Mouse (Mus musculus): ENCODE measurements at regions not wholly inside any gene's neighbourhood (a gene's known extent, or its start where the extent isn't known, plus 50 kb on each side); places are given as distances from the start of the nearest gene placed in this dataset.
A peak's percentile ranks its signal among the peaks of the same experiment; 100 is the strongest.

DNA sequence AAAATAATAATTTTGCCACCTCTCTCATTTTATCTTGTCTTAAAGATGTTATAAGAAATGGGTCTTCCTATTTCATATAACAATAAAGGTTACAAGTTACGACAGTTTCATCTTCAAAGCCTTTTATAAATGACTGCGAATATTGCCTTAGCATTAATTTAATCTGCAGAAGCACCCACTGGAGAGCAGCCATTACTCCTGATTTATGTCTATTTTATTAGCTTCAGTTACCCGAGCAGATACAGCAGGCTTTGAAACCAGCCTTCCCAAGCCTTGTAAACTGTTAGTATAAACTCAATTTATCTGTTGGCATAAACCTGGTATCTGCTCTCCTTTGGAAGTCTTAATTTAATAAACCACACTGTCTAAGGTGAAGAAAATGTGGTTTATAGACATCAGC lies 2851.6 kb upstream of the Gm6569 start:
- DNase-seq = no peak

DNA sequence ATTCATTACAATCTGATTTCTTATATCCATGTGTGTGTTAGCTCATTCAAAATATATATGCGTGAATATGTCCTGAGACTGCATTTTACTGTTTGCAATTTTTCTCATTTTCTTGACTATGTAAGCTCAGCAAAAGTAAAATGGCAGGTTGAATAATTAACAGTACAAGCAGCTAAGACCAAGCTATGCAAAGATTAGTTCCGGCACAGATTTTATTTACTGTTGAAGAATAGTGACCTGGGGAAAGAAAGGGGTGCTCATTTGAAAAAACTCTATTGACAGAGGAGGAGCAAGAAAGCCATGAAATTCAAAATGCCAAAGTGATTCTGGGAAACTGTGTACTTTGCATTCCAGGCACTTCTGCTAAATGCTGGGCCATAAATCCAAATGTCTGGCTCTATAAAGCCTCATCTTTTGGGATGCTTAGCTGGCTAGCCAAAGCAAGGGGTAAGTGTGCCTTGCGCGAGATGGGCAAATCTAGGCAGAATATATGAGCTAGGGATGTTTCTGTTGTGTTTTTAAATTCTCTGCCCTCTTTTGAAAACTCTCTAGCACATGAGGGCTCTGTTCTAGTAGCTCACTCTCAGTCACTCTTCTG lies 2846.3 kb upstream of the Gm6569 start:
- no peak for DNase-seq

DNA sequence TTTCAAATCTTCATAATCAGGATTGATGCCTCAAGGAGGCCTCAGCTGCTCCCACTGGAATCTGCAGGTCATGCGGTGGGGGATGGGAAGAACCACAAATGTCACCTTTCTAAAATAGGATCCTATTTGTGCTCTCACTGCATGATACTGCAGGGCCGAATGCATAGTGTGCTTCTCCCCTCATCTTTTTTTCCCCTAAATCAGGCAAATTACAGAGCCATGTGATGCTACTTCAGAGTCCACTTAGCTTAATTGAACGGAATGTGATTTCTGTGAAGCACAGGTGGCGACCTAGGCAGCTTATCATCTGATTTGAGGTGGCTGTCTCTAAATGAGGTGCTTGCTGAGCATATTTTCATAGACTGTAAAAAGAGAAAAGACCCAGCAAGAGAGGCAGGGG lies 2841.0 kb upstream of the Gm6569 start:
- DNase-seq = no peak

DNA sequence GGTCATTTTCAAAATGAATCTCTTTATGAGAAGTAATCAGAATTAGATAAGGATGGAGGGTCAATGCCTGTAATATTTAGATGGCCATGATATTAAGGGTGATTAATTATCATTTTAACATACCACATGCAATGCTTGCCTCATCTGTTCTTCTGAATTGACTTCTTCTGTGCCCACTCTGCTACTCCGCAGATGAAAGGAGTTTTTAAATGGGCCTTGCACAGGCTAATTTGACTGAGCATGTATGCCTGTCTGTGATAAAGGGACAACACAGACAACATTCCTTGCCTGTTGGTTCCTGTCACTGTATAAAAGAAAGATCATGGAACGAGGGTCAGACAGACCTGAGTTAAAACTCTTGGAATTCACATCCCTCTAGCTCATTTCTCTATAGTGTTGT lies 2824.0 kb upstream of the Gm6569 start:
- no peak for DNase-seq

DNA sequence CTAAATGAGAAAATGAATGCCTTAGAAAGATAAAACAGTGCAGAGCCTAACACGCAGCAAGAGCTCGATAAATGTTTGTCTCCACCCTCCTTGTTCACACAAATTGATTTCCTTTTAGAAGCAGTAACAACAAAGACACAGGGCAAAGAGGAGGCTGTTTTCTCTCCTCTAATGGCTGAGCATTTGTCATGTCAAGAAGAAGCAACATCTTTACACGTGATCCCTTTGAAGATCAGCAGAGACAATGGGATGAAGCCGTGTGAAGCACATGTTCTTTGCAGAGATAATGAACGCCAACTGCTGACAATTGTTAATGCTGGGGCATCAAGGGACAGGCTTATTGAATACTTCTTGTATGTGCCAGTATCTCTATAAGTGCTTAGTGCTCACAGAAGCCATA lies 2823.6 kb upstream of the Gm6569 start:
- DNase-seq = no peak

DNA sequence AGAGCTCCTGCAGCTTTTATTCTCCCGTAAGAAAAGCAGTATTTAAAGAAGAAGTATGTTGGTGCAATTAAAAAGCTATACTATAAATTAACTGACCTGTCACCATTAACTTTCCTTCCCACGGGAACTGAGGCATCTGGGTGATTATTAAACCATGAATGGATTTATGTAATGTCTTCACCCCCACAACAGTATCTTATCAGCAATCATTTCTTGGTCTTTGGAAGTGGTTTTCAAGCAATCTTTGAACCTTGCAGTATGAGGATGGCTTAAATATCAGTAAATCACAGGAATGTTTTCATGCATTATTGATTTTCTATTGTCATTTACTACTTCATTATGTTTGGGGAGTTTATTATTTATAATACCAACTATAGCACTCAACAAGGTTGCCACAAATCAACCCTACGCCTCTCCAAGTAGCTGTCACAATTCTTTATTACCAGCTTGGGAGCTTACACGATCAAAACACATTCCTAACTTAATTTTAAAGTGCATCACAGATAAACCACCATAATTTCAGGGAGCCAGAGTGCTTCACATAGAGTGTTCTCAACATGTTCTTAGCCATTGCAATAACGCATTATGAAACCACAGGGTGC lies 2780.0 kb upstream of the Gm6569 start:
- DNase-seq = no peak

DNA sequence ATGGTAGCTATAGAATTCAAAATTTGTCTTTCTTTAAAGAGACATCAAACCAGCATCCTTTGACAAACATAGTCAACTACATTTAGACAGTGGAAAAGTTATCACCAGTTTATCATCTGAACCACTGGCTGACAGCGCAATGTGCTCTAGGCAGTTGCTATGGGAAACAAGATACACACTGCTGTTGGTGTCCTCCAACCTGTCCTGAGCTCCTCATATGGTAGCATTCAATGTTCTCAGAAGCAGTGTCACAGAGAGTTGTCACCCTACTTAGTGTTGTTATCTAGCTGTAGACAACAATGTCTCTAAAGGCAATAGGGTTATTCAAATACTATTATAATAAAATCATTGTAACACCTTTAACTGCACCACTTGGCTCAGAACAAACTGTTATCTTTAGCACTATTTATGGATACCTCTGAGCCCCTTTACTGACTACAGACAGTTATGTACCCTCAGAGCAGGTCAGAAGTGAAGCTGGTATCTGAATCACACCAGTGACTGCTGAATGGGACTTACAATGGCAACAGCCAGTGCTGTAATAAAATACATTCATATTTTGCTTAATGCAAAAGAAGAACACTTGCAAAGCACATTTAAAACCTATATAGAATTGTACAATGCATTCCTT lies 2747.9 kb upstream of the Gm6569 start:
- DNase-seq = no peak

DNA sequence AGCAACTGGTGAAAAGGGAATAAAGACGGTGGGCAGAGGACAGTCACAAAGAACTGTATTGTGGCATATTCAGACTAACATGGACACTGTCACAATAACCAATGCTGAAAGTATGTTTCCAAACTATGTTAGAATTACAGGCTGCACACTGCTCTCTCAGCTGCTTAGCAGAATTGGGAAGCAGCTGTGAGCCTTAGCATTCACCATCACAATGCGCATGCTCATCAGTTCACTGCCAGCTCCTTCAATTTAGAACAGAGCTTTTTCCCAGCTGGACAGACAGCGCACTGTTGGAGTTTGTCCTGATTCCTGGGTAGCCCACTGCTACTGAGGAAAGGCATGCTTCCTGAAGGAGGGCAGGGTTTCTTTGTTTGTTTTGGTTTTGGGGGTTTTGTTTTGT lies 2735.2 kb upstream of the Gm6569 start:
- no peak for DNase-seq

DNA sequence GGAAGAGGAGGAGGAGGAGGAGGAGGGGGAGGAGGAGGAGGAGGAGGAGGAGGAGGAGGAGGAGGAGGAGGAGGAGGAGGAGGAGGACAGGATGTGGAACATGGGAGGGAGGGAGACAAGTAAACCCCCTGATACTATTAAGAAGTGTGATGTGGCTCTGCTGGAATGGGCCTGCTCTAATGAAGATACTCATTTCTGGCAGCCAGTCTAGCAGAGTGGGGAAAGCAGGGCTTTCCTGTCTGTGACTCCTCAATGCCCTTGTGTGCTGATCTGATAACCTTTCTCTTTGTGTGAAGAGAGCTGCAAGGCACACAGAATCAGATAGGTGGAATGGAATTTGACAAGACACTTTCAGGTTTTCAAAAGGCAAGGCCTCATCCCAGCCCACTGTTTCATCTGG lies 2704.6 kb upstream of the Gm6569 start:
- DNase-seq = no peak

DNA sequence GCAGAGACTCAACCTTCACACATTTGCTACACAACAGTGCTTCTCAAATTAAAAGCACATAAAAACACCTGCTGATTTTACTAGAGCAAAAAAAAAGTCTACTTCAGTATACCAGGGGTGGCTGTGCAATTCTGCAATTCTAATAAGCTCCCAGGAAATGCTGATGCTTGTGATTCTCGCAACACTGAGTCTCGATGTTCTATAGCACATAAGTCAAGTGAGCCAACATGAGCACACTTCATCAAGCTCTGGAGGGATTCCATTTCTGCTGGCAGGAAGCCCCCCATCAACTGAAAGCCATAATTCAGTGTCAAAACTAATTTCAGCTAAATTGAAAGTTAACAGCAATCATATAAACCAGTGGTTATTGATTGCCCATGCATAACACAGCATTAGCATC lies 2676.7 kb upstream of the Gm6569 start:
- DNase-seq = no peak

DNA sequence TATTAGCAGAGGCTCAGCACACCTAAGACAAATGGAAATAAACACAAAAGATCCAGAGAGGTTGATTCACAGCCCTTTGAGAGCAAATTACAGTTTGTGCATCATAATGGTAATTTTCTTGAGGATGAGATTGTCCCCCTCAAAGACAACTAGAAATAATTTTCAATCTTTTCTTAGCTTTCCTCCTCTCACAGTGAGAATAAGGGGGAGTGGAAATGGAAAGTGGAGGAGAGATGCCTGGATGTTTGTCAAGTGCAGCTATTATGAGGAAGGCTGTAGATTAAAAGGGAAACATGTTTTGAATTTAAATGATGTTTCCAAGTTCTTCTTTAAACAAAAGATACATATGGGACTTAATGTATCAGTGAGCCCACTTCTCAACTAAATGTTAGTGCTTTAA lies 2672.3 kb upstream of the Gm6569 start:
- DNase-seq = no peak

DNA sequence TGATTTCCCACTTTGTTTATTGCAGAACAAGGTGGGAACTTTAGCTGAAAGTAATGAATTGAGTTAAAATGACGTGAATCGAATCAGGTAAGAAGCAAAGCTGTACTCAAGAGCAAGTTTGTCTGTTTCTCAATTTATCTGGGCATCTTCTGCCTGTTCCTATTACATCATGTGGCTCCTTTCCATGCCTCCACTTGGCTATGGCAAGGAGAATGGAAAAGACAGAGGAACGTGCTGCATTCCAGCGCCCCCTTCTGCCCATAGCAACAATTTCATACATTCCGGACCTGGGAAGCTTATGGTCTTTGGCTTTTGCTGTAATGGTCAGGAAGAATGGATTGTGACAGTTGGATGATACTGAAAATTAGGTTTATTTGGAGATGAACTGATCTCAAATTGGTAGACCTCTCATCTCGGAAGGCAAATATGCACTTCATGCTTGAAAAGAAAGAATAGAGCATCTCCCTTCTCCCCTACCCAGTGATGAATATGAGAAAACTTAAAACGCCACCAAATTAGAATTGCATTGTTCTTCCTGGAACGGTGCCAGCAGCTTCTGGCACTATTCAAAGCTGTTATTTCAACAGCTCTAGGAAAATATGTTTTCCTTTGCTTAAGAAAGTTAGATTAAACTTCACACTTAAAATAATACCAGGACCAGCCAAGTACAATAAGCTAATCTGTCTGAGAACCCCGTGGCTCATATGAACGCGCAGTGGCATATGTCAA lies 2639.2 kb upstream of the Gm6569 start:
- peak; percentile 38 for DNase-seq

DNA sequence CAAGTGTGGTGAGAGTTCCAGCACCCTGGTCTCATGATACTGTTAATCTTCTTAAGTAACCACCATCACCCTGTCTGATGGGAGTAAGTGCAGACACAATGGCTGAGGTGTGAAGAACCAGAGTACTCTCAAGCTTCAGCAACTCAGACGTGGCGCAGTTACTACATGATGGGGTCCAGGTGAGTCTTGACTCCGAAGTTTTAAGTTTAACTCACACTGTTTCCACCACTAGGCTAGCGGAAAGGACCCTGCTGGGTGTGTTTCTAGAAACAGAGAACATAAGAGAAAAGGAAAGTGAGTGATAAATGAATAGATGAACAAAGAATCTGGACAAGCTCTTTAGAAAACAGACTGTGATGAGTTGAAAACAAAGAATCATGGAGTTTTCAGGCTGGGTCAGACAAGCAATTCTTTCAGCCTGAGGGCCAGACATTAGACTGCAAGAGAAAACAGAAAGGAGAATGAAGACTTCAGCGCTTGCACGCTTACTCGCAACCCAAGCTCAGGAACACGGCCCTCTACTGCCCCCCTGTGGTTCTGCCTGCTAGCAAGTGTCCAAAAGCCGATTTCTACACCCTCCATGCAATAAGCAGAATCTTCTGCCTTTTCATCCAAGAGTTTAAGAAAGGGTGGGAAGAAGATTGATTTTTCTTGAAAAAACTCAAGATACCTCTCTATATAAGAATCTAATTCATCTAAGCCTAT lies 2593.6 kb upstream of the Gm6569 start:
- DNase-seq = peak; percentile 91

DNA sequence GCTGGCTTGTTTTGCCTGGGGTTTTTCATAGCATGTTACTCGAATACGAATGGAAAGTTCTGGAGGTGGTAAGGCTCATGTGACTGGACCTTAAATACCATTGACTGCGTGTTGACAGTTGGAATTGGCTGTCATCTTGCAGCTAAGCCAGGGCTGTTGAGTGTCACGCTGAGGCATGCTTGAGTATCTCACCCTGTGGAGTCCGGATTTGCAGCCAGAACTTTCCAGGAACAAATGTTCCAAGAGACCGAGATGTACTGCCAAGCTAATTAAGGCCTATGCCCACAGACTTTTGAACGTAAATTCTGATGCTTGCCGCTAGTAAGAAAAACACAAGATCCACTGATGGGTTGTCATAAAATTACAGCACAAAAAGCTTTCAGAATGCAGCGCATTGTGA lies 2590.8 kb upstream of the Gm6569 start:
- DNase-seq = peak; percentile 57

DNA sequence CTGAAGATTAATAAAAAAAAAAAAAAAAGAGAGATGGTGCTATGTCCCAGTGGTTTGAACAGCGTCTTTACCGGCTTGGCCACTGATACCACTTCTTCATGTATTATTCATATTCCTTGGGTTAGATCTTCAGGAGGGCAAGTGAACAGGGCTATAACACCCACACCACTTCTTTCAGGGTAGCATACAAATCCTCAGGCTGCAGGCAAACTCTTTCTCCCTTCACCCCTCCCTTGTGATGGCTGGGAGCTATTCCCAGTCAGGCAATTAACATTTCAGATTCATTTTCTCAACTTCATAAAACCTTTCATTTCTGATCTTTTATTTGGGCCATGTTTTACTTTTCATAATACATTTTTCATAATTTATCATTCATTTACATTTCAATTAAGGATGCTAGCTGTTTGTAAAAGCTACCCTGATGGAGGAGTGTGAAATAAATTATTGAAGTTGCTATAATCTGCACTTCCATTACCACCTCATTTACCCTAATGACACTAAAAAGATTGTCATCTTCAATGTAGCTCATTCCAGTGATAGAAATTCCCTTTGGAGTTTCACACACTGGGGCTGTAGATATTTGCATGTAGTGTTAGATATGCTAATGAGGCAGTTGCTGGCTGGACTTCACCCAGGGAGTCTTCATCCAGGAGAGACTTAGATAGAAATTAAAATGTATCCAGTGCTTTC lies 2558.3 kb upstream of the Gm6569 start:
- DNase-seq = no peak

DNA sequence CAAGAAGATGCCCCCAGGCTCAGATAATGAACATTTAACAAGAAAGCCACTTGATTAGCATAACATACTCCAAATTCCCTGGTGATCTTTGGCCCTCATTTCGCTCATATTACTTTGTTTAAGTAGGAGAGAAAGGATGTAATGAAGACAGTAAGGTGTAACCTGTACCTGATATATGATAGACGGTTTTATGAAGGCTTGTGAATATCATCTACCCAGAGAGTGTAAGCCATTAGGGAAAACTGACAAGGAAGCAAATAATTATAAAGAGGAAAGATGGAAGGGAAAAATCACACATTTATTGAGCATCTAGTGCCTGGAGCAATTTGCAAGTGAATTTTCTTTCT lies 2557.8 kb upstream of the Gm6569 start:
- DNase-seq = no peak

DNA sequence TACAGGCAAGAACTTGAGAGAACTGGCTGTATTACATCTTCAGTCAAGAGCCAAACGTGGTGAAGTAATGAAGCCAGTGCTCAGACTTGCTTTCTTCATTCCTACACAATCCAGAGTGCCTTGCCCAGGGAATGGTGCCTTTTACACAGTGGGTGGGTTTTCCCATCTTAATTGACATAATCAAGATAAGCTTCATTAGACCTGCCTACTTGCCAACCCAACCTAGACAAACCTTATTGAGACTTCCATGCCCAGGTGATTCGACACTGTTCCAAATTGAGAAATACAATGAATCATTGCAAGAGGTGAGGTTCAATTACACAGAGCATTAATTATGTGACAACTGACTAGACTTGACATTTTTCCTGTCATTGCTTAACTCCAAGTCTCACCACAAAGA lies 2557.0 kb upstream of the Gm6569 start:
- no peak for DNase-seq

DNA sequence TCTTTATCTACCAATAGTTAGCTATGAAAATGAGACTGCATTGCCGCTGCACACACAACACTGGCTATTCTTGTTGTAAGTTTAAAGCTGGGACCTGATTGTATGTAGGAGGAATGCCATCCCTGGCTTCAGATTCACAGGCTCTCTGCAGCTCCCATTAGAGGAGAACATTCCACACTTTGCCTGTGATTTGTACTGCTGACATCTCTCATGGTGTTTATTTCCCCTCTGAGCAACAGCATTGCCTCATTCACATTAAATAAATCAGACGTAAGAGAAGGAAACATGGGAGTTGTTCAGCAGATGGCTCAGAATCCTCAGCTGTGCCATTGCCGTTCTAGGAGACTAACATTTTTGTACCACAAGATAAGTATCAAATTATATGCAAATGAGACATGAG lies 2550.6 kb upstream of the Gm6569 start:
- DNase-seq = no peak

DNA sequence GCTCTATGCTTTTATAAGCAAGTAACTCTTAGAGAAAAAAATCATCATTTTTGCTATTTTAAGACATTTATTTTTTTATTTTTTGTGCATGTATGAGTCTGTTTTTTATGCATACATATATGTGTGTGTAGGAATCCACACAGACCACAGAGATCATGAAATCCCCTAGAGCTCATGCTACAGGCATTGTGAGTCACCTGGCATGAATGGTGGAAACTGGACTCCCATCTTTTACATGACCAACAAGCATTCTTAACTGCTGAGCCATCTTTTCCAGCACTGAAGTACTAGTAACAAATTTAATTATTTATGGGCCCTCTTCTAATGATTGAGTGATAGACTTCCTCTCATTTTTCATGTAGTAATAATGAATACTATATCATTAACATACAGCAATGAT lies 2531.8 kb upstream of the Gm6569 start:
- DNase-seq = no peak

DNA sequence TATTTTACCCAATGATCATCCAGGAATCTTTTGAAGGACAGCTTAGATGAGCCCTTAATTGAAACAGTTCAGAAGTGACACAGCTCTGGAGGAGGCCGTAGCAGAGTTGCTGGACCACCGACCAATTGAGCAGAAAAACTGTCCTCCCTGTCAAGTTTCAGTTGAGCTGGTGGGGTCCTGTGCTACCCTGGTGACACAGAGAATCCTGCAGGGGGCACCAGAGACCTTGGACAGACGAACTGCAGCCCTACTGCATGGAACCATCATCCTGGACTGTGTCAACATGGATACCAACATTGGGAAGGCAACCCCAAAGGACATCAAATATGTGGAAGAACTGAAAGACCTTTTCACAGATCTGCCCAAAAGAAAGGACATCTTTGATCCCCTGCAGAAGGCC lies 2524.1 kb upstream of the Gm6569 start:
- DNase-seq = no peak

DNA sequence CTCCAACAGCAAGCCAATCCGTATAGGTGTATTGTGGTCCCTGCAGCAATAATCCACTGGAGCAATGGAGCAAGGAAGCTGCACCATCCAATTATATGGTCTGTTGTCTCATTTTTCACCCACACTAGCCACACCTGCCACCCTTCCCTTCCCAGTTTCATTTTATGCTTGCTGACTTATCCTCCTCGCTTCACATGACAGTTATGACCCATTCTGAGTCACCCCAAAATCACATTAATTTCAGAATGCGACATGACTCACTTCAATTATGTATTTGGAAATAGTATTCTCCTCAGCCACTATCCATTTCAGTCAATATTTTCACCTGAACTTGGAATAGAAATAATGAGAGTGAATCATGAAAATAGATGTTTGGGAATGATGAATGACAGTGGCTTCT lies 2507.8 kb upstream of the Gm6569 start:
- no peak for DNase-seq

DNA sequence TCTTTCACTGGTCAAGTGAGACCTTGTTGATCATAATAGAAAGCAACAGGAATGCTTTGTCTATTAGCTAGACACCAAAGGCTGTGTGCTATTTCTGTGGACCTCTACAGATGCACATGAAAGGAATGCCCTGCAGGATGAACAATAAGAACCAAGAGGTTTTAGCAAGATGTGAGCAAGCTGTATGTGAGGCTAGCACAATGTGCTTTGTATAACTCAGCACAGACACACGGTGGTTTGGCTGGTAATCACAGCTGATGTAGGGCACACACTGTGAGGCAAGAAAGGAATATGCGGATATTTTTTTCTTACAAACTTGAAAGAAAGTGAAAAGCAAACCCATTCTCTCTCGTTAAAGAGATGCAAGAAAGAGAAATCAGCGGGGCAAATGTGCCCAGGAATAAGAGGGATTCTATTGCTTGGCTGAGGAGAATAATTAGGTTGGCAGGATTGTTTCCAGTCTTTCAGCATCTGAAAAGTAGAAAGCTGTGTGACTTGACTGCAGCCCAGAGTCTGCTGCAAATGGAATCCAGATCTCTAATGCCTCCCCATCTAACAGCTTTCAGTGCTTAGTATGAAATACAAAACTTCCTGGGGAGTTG lies 2476.1 kb upstream of the Gm6569 start:
- DNase-seq = no peak

Measured in heart, postnatal 4 days (tissue).